Mouse (Mus musculus) induced T-regulatory cell, adult 2 months (primary cell): ENCODE data around the gene Arvcf.

ENCODE experiments used
- DNase-seq: peaks from one replicate; pipeline ENCODE4 v3.0.0-alpha.2; 2012; ENCODE audit warnings: low read depth

The Arvcf gene

GRCm38 (mm10) chr16:18388583-18389435 is 40.8 kb downstream of the Arvcf start:
- no peak for DNase-seq

GRCm38 (mm10) chr16:18390399-18390798 is 42.4 kb downstream of the Arvcf start:
- no peak for DNase-seq

GRCm38 (mm10) chr16:18391127-18391526 is 43.1 kb downstream of the Arvcf start:
- no peak for DNase-seq

- DNase-seq, result no peak
These were observed 43.7 kb downstream of the Arvcf start for GRCm38 (mm10) chr16:18391728-18392127.

- DNase-seq, result peak; percentile 77
These were observed 44.8 kb downstream of the Arvcf start for GRCm38 (mm10) chr16:18392469-18393426.

GRCm38 (mm10) chr16:18393595-18393994 is 45.6 kb downstream of the Arvcf start:
- no peak for DNase-seq

GRCm38 (mm10) chr16:18394056-18394455 is 46.1 kb downstream of the Arvcf start:
- DNase-seq, result no peak

- DNase-seq, result no peak
These were observed 47.0 kb downstream of the Arvcf start for GRCm38 (mm10) chr16:18394777-18395619.

- DNase-seq, result no peak
These were observed 47.6 kb downstream of the Arvcf start for GRCm38 (mm10) chr16:18395620-18396036.

GRCm38 (mm10) chr16:18396201-18396600 is 48.2 kb downstream of the Arvcf start:
- DNase-seq, result no peak

- DNase-seq, result no peak
These were observed 49.0 kb downstream of the Arvcf start for GRCm38 (mm10) chr16:18396791-18397621.

- no peak for DNase-seq
These were observed 52.0 kb downstream of the Arvcf start for GRCm38 (mm10) chr16:18400028-18400427.

- no peak for DNase-seq
These were observed 52.7 kb downstream of the Arvcf start for GRCm38 (mm10) chr16:18400472-18401216.

GRCm38 (mm10) chr16:18403285-18403684 is 55.3 kb downstream of the Arvcf start:
- no peak for DNase-seq

GRCm38 (mm10) chr16:18405091-18405854 is 57.3 kb downstream of the Arvcf start:
- DNase-seq, result no peak

GRCm38 (mm10) chr16:18405876-18406275 is 57.9 kb downstream of the Arvcf start:
- no peak for DNase-seq

GRCm38 (mm10) chr16:18406293-18406692 is 58.3 kb downstream of the Arvcf start:
- DNase-seq, result peak; percentile 60

GRCm38 (mm10) chr16:18407912-18408311 is 59.9 kb downstream of the Arvcf start:
- no peak for DNase-seq

GRCm38 (mm10) chr16:18409776-18410175 is 61.8 kb downstream of the Arvcf start:
- DNase-seq, result no peak
